ENCODE assay signal across 14 mouse cellular contexts in the genomic region with DNA sequence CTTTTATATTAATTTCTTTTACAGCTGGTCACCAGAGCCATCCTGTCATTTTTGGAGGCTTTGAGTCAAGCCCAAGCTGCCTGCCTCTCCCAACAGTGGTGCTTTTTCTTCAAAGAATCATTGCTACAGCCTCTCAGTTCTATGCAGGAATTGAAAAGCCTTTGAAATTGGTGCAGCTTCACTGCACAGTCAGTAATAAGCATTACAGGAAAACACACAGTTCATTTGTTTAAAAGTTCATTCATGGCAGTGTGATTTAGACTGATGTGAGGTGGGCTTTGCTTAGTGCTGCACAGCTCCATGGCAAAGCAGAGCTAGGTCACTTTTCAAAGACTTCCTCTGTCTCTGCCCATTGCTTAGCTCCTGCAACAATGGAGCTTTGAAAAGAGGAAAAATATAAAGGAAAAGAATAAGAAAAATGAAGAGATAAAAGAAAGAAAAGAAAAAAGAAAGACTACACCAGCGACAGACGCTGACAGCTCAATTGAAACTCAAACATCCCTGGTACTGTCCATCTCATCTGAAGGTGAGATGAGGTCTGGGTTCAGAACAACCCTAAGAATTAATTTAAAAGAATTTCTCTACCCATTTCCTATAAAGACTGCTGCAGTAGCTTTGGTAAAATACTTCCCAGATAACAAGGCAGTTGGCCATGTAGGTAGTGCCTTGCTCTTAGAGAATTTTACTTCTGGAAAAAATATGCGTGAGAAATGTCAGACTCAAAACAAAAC.
DNase-seq lines count a peak whose midpoint lies in the region; ATAC-seq lines count a peak whose summit lies in the region.
"Had no signal": no experiment of that assay in that cellular context is flagged by ENCODE, and none has a peak within 500 bp of the region (broad histone marks: within the 10 kb centered on the region; RNA-seq: fewer than 3 reads in every experiment).

No protein-coding gene starts in this region.

- H3K9ac ChIP-seq in hindbrain, embryonic 11.5 days (ENCODE audit: low read depth, low read length), result no peak overlapping the region
- H3K9ac ChIP-seq in forebrain, embryonic 15.5 days (replicated peaks), result no peak overlapping the region
- no peak overlapping the region for H3K9ac ChIP-seq in midbrain, embryonic 12.5 days (replicated peaks)
- no peak overlapping the region for H3K9ac ChIP-seq in intestine, embryonic 15.5 days
- H3K9ac ChIP-seq: limb, embryonic 13.5 days had no signal

- H3K4me3 ChIP-seq in hindbrain, embryonic 11.5 days (ENCODE audit: low read depth, low read length), result no peak overlapping the region
- H3K4me3 ChIP-seq in hindbrain, embryonic 10.5 days, result no peak overlapping the region
- H3K4me3 ChIP-seq in forebrain, embryonic 15.5 days, result no peak overlapping the region
- no peak overlapping the region for H3K4me3 ChIP-seq in midbrain, embryonic 12.5 days
- no peak overlapping the region for H3K4me3 ChIP-seq in intestine, embryonic 15.5 days (replicated peaks)
- H3K4me3 ChIP-seq: limb, embryonic 13.5 days had no signal

- WGBS in hindbrain, embryonic 11.5 days, result 49% methylated on average over 3 of the region's 3 CpGs
- 39% methylated on average over 3 of the region's 3 CpGs for WGBS in hindbrain, embryonic 10.5 days
- WGBS in forebrain, embryonic 15.5 days, result 18% methylated on average over 3 of the region's 3 CpGs
- WGBS in midbrain, embryonic 12.5 days, result 40% methylated on average over 3 of the region's 3 CpGs
- 76% methylated on average over 3 of the region's 3 CpGs for WGBS in intestine, embryonic 15.5 days

- no peaks in the 10 kb centered on the region for H3K4me1 ChIP-seq in hindbrain, embryonic 11.5 days (replicated peaks; ENCODE audit: control insufficient read depth, insufficient read depth, low read length)
- peaks cover 3% of the 10 kb centered on the region; the same call in 1 of the 2 replicates for H3K4me1 ChIP-seq in hindbrain, embryonic 10.5 days (replicated peaks)
- H3K4me1 ChIP-seq in forebrain, embryonic 15.5 days, result peaks cover 3% of the 10 kb centered on the region; the same call in 1 of the 2 replicates
- H3K4me1 ChIP-seq in midbrain, embryonic 12.5 days, result peaks cover 4% of the 10 kb centered on the region
- no peaks in the 10 kb centered on the region for H3K4me1 ChIP-seq in intestine, embryonic 15.5 days (replicated peaks)
- H3K4me1 ChIP-seq: limb, embryonic 13.5 days had no signal

- H3K4me2 ChIP-seq in hindbrain, embryonic 11.5 days (replicated peaks; ENCODE audit: low read depth, low read length), result no peak overlapping the region
- H3K4me2 ChIP-seq in forebrain, embryonic 15.5 days (replicated peaks), result no peak overlapping the region
- H3K4me2 ChIP-seq in midbrain, embryonic 12.5 days (replicated peaks), result no peak overlapping the region
- H3K4me2 ChIP-seq in intestine, embryonic 15.5 days (replicated peaks), result no peak overlapping the region
- H3K4me2 ChIP-seq: limb, embryonic 13.5 days had no signal

- ATAC-seq in hindbrain, embryonic 11.5 days (ENCODE audit: low FRiP score), result peak; percentile 93
- ATAC-seq in forebrain, embryonic 15.5 days (replicated peaks), result peak; percentile 89
- peak; percentile 92 for ATAC-seq in midbrain, embryonic 12.5 days (ENCODE audit: low FRiP score, low read depth)
- no peak for ATAC-seq in frontal cortex, adult (ENCODE audit: low TSS enrichment)
- ATAC-seq in intestine, embryonic 15.5 days, result no peak

- H3K27me3 ChIP-seq in hindbrain, embryonic 11.5 days (ENCODE audit: control insufficient read depth, insufficient read depth, low read length), result no peaks in the 10 kb centered on the region
- H3K27me3 ChIP-seq in hindbrain, embryonic 10.5 days (ENCODE audit: insufficient read depth, poor library complexity, severe bottlenecking), result no peaks in the 10 kb centered on the region
- H3K27me3 ChIP-seq in forebrain, embryonic 15.5 days, result no peaks in the 10 kb centered on the region
- H3K27me3 ChIP-seq in midbrain, embryonic 12.5 days, result no peaks in the 10 kb centered on the region
- H3K27me3 ChIP-seq in intestine, embryonic 15.5 days (replicated peaks), result no peaks in the 10 kb centered on the region
- H3K27me3 ChIP-seq: limb, embryonic 13.5 days had no signal

- H3K9me3 ChIP-seq in hindbrain, embryonic 11.5 days (ENCODE audit: control insufficient read depth, low read length), result no peaks in the 10 kb centered on the region
- H3K9me3 ChIP-seq in hindbrain, embryonic 10.5 days, result 0 out of 2 replicates have a peak, but pooled peaks cover 3% of the 10 kb centered on the region
- H3K9me3 ChIP-seq in forebrain, embryonic 15.5 days, result no peaks in the 10 kb centered on the region
- no peaks in the 10 kb centered on the region for H3K9me3 ChIP-seq in midbrain, embryonic 12.5 days
- H3K9me3 ChIP-seq in intestine, embryonic 15.5 days, result no peaks in the 10 kb centered on the region
- H3K9me3 ChIP-seq: limb, embryonic 13.5 days had no signal

- peak; percentile 17 for DNase-seq in hindbrain, embryonic 11.5 days (ENCODE audit: low spot score)
- no peak for DNase-seq in hindbrain, embryonic 10.5 days (ENCODE audit: low spot score)
- DNase-seq in retina, embryonic 14.5 days (ENCODE audit: low spot score), result peak; percentile 14
- no peak for DNase-seq in lung, postnatal 4 days
- DNase-seq: adrenal gland, adult 2 months; cerebellum, adult 9-10 months; heart, adult 18-20 months; kidney, adult 11 months had no signal

- no peak overlapping the region for H3K27ac ChIP-seq in hindbrain, embryonic 11.5 days (ENCODE audit: low read depth, low read length)
- no peak overlapping the region for H3K27ac ChIP-seq in hindbrain, embryonic 10.5 days
- H3K27ac ChIP-seq in forebrain, embryonic 15.5 days (replicated peaks), result no peak overlapping the region
- peak overlapping the region; percentile 46; the same call in 1 of the 2 replicates for H3K27ac ChIP-seq in midbrain, embryonic 12.5 days (replicated peaks)
- H3K27ac ChIP-seq in intestine, embryonic 15.5 days, result no peak overlapping the region
- H3K27ac ChIP-seq: limb, embryonic 13.5 days; macrophage had no signal

- H3K36me3 ChIP-seq in hindbrain, embryonic 11.5 days (ENCODE audit: control insufficient read depth, insufficient read depth, low read length), result no peaks in the 10 kb centered on the region
- H3K36me3 ChIP-seq in hindbrain, embryonic 10.5 days, result no peaks in the 10 kb centered on the region
- H3K36me3 ChIP-seq in forebrain, embryonic 15.5 days, result no peaks in the 10 kb centered on the region
- H3K36me3 ChIP-seq in midbrain, embryonic 12.5 days, result no peaks in the 10 kb centered on the region
- no peaks in the 10 kb centered on the region for H3K36me3 ChIP-seq in intestine, embryonic 15.5 days
- H3K36me3 ChIP-seq: limb, embryonic 13.5 days had no signal

Comparison
In these comparisons a context has a peak if more than half of its experiments do, and no peak if none do; other contexts are left out.
1. DNase-seq: peak in hindbrain, embryonic 11.5 days (single experiment) and retina, embryonic 14.5 days (single experiment); none in hindbrain, embryonic 10.5 days (single experiment) and lung, postnatal 4 days (0 of 2).
2. ATAC-seq: peak in hindbrain, embryonic 11.5 days (single experiment), forebrain, embryonic 15.5 days (single experiment) and midbrain, embryonic 12.5 days (single experiment); none in frontal cortex, adult (single experiment) and intestine, embryonic 15.5 days (single experiment).